Mouse (Mus musculus): ENCODE results near the gene Abhd14a. TPM values are rescaled to one million over a fixed set of nuclear protein-coding genes. Genes with fewer than 3 reads are reported as not detected.

The Abhd14a gene
- polyA plus RNA-seq, 1 experiment from 2014 or later, result 75.0 TPM

DNA sequence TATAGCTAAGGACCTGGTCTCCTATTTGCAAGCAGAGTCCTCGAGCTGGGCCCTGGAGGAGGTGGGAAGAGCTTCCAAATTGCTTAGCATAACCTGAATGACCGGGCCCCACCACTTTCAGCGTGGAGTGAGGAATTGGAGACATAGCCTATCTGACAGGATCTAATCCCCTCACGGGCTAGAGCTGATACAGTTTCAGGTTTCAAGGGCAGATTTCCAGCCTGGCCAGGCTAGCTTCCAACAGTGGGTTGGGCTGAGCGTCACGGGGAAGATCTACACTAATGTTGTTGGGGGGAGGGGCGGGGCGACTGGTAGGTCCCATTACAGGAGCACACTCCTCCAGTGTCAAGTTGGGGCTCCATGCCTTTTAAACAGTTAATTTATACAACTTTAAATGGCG is 3.2 kb upstream of the Abhd14a start:
- no peaks in the 10 kb centered on the region for H3K9me3 ChIP-seq
- 7% methylated on average over 9 of the region's 9 CpGs for WGBS
- no peak for ATAC-seq (ENCODE audit: insufficient number of reproducible peaks, low FRiP score, low TSS enrichment, low read depth)
- H3K9ac ChIP-seq, result no peak overlapping the region
- peak overlapping the region; percentile 17 for H3K4me2 ChIP-seq
- H3K27me3 ChIP-seq, result no peaks in the 10 kb centered on the region
- H3K4me1 ChIP-seq, result peaks cover 89% of the 10 kb centered on the region
- no peaks in the 10 kb centered on the region for H3K36me3 ChIP-seq
- H3K4me3 ChIP-seq, result no peak overlapping the region
- peak overlapping the region; percentile 19; the same call in 1 of the 2 replicates for H3K27ac ChIP-seq

DNA sequence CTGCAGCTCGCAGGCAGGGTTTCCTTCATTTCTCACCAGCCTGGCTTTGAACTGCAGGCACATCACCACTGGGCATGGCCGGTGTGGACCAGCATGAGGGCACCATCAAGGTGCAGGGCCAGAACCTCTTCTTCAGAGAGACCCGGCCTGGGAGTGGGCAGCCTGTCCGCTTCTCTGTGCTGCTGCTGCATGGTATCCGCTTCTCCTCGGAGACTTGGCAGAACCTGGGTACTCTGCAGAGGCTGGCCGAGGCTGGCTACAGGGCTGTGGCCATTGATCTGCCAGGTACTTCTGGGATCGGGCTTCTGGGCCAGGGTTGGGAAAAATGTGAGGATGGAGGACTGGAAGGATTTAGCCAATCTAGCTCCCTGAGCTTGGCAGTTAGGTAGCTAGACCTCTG is 2.5 kb upstream of the Abhd14a start:
- peaks cover 85% of the 10 kb centered on the region for H3K4me1 ChIP-seq
- ATAC-seq (ENCODE audit: insufficient number of reproducible peaks, low FRiP score, low TSS enrichment, low read depth), result no peak
- H3K36me3 ChIP-seq, result peaks cover 3% of the 10 kb centered on the region; the same call in 1 of the 2 replicates
- H3K27ac ChIP-seq, result peak overlapping the region; percentile 19; the same call in 1 of the 2 replicates
- H3K9ac ChIP-seq, result no peak overlapping the region
- WGBS, result 83% methylated on average over 8 of the region's 8 CpGs
- H3K4me3 ChIP-seq, result no peak overlapping the region
- no peaks in the 10 kb centered on the region for H3K27me3 ChIP-seq
- peak overlapping the region; percentile 7; the same call in 1 of the 2 replicates for H3K4me2 ChIP-seq
- no peaks in the 10 kb centered on the region for H3K9me3 ChIP-seq

DNA sequence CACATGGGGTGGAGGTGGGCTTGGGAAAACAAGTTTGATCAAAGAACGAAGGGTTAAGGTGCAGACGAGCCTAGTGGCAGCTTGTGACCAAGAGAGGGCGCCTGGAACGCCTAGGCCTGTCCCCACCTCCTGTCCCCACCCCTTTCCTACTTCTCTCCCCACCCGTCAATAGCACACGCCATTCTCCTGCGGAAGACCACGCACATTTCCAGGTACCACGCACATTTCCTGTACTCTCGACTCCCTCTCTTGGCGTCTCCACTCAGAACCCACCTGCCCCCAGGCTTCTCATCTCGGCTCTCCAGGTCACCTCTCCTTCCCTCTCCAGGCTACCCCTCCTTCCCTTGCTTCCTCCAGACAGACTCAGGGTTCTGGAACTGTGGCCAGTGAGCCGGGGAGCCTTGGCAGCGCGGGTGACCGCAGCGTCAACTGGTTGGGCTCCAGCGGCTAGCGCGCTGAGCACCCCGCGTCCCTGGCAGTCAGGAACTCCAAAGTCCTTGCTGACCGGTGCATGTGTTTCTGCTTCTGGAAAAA is 1.1 kb upstream of the Abhd14a start:
- Histone ChIP-seq H3K27ac (peak overlapping the region; percentile 77), H3K4me3 (peak overlapping the region; percentile 64), H3K27me3 (no peaks in the 10 kb centered on the region), H3K9ac (peak overlapping the region; percentile 51), H3K4me2 (peak overlapping the region; percentile 83), H3K4me1 (peaks cover 77% of the 10 kb centered on the region), H3K9me3 (no peaks in the 10 kb centered on the region), H3K36me3 (peaks cover 3% of the 10 kb centered on the region)
- WGBS, result under 1% methylated on average over 23 of the region's 23 CpGs
- peak; percentile 53; the same call in 1 of the 2 replicates for ATAC-seq (ENCODE audit: insufficient number of reproducible peaks, low FRiP score, low TSS enrichment, low read depth)

DNA sequence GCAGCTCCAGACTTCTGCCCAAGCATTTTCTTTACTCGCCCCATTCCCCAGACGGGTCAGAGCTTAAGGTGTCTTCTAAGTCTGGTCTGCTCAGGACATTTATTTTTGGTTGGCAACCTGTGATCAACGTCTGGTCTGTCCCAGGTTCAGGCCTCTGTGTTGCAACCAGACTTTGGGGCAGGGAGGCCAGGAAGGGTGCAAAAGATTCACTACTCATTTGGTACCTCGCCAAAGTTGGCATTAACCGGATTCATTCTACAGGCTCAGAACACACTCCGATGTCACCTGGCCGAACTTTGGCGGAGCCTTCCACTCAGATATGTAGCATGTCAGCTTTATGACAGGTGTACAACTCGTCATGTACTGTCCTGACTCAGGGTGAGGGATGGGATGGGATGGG is 473 bp upstream of the Abhd14a start:
- Histone ChIP-seq H3K4me2 (peak overlapping the region; percentile 83), H3K4me1 (peaks cover 72% of the 10 kb centered on the region), H3K9ac (no peak overlapping the region), H3K27ac (peak overlapping the region; percentile 77), H3K9me3 (no peaks in the 10 kb centered on the region), H3K27me3 (no peaks in the 10 kb centered on the region), H3K4me3 (peak overlapping the region; percentile 64), H3K36me3 (peaks cover 3% of the 10 kb centered on the region)
- no peak for ATAC-seq (ENCODE audit: insufficient number of reproducible peaks, low FRiP score, low TSS enrichment, low read depth)
- 38% methylated on average over 9 of the region's 9 CpGs for WGBS

DNA sequence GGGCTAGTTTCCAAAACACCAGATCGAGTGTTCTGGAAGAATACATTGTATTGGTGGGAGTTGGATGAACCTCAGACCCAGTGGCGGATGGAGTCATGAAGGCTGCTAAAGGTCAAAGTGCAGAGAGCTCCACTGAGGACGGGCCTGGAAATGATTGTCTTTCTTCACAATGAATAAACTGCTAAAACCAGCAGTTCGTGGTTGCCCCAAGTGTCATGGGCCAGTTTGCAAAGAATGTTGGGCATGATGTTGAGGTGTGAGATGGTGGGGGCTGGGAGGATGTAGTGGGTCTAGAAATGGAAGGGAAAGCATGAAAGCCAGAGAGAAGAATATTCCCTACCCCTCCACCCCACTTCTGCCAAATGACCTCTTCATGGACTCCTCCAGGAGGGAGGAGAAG is 2.6 kb downstream of the Abhd14a start:
- H3K4me1 ChIP-seq, result peaks cover 41% of the 10 kb centered on the region
- H3K36me3 ChIP-seq, result peaks cover 17% of the 10 kb centered on the region
- no peaks in the 10 kb centered on the region for H3K9me3 ChIP-seq
- H3K4me2 ChIP-seq, result no peak overlapping the region
- 71% methylated on average over 4 of the region's 4 CpGs for WGBS
- no peak overlapping the region for H3K4me3 ChIP-seq
- H3K27ac ChIP-seq, result no peak overlapping the region
- H3K9ac ChIP-seq, result no peak overlapping the region
- no peaks in the 10 kb centered on the region for H3K27me3 ChIP-seq
- ATAC-seq (ENCODE audit: insufficient number of reproducible peaks, low FRiP score, low TSS enrichment, low read depth), result no peak

DNA sequence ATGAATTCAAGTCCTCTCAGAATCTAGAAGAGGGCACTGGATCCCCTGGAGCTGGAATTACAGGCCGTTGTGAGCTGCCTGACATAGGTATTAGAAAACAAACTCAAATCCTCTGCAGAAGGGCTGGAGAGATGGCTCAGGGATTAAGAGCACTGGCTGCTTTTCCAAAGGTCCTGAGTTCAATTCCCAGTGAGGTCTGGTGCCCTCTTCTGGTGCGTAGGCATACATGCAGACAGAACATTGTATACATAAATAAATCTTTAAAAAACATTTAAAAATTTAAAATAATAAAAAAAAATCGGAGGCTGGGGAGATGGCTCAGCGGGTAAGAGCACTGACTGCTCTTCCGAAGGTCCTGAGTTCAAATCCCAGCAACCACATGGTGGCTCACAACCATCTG is 4.8 kb downstream of the Abhd14a start:
- no peak overlapping the region for H3K9ac ChIP-seq
- H3K27ac ChIP-seq, result no peak overlapping the region
- no peak overlapping the region for H3K4me3 ChIP-seq
- peaks cover 29% of the 10 kb centered on the region for H3K4me1 ChIP-seq
- ATAC-seq (ENCODE audit: insufficient number of reproducible peaks, low FRiP score, low TSS enrichment, low read depth), result no peak
- H3K27me3 ChIP-seq, result no peaks in the 10 kb centered on the region
- no peaks in the 10 kb centered on the region for H3K9me3 ChIP-seq
- 79% methylated on average over 5 of the region's 5 CpGs for WGBS
- peaks cover 18% of the 10 kb centered on the region for H3K36me3 ChIP-seq
- no peak overlapping the region for H3K4me2 ChIP-seq

DNA sequence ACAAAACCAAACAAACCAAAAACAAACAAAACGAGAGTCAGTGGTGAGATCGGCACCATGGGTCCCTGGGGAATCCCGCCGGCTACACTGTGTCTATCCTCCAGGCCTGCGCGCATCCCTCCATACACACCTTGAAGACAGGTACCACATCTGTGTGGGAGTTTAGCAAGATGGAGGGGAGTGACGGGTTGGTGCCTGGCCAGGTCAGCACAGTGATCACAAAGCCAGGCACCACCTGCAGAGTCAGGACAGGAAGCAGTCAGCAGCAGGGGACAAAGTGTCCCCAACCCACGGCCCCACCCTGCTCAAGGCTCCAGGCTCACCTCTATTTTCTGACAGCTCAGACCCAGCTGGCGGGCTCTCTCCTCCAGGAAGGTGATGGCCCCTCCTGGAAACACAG is 10.9 kb downstream of the Abhd14a start:
- Histone ChIP-seq H3K4me1 (peaks cover 28% of the 10 kb centered on the region), H3K27me3 (no peaks in the 10 kb centered on the region), H3K27ac (no peak overlapping the region), H3K36me3 (peaks cover 52% of the 10 kb centered on the region), H3K9ac (no peak overlapping the region), H3K4me3 (no peak overlapping the region), H3K9me3 (no peaks in the 10 kb centered on the region), H3K4me2 (no peak overlapping the region)
- ATAC-seq (ENCODE audit: insufficient number of reproducible peaks, low FRiP score, low TSS enrichment, low read depth), result no peak
- WGBS, result 79% methylated on average over 9 of the region's 9 CpGs

DNA sequence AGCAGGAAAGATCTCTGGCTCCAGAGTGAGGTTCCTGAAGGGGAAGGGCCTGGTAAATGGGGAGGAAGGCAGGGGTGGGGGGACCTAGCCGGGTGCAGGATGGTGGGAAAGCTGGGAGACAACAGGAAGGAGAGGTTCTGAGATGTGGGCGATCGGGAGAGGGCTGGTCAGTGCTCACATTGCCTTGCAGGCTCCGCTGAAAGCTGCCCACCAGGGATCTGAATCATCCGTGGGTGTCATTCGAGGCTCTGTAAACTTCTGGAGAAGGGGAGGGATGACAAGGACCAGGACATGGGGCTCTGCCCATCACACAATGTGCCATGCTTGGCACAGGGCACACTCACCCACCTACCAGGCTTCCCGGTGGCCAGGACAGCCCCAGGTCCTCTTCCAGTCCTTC is 14.1 kb downstream of the Abhd14a start:
- Histone ChIP-seq H3K36me3 (peaks cover 46% of the 10 kb centered on the region), H3K9me3 (no peaks in the 10 kb centered on the region), H3K27ac (no peak overlapping the region; the same call in 1 of the 2 replicates), H3K9ac (no peak overlapping the region), H3K4me2 (no peak overlapping the region), H3K4me3 (no peak overlapping the region), H3K4me1 (peaks cover 35% of the 10 kb centered on the region), H3K27me3 (no peaks in the 10 kb centered on the region)
- no peak for ATAC-seq (ENCODE audit: insufficient number of reproducible peaks, low FRiP score, low TSS enrichment, low read depth)
- WGBS, result 66% methylated on average over 7 of the region's 7 CpGs

DNA sequence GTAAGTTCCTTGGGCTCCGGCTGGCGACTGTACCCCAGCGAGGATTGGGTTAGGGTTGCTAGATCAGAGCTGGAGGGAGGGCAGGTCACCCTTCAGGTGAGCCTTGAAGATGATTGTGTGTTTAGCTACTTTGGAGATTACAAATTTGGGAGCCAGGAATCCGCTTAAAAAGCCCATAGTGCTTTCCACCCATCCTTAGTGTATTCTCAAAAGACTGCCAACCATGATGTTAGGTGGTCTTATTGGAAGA is 17.5 kb downstream of the Abhd14a start:
- under 1% methylated on average over 4 of the region's 4 CpGs for WGBS
- H3K9me3 ChIP-seq, result no peaks in the 10 kb centered on the region
- H3K4me3 ChIP-seq, result peak overlapping the region; percentile 76
- H3K27me3 ChIP-seq, result no peaks in the 10 kb centered on the region
- no peak for ATAC-seq (ENCODE audit: insufficient number of reproducible peaks, low FRiP score, low TSS enrichment, low read depth)
- peak overlapping the region; percentile 91 for H3K9ac ChIP-seq
- H3K36me3 ChIP-seq, result peaks cover 40% of the 10 kb centered on the region
- peak overlapping the region; percentile 96 for H3K27ac ChIP-seq
- peak overlapping the region; percentile 74 for H3K4me2 ChIP-seq
- H3K4me1 ChIP-seq, result peaks cover 19% of the 10 kb centered on the region

DNA sequence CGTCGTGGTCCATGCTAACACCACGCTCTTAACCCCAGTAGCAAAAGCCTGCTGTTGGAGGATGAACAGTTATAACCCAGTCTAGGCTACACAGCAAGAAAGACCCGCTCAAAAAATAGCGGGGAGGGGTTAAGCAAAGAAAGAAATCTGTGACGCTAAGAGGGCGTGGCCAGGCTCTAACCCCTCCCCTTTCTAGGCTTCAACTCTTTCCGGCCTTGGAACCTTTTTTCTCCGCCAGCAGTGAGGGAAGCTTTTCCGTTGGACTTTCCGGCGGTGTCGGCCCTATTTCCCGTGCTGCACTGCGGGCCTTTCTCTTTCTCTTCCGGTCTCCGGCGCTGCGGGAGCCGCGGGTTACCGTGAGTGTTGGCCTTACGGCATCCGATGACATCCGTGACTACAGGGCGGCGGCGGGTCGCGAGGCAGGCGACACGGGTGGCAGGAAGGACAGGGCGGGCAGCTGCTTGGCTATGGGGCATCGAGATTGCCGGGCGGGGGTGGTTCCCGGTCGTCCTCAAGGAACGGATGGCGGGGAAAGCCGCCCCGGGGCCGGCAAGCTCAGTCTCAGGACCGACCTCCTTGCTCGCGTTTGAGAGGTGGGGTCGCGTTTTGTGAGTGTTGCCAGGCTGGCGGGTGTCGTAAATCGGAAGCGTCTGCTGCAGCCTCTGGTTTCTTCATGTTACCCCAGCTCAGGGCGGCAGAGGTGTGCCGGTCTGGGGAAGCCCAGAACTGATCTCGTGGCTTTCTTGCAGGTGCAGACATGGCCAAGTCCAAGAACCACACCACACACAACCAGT is 18.1 kb downstream of the Abhd14a start, which contains the start of gene Rpl29:
Gene Rpl29 (plus strand): TSS at position 234 of the 794 bp plus-strand sequence.
- Histone ChIP-seq H3K27ac (peak within 1 kb of the TSS; percentile 96), H3K4me3 (peak within 1 kb of the TSS; percentile 76), H3K4me2 (peak within 1 kb of the TSS; percentile 74), H3K9me3 (no peaks in the 10 kb centered on the region), H3K27me3 (no peaks in the 10 kb centered on the region), H3K4me1 (peaks cover 18% of the 10 kb centered on the region), H3K9ac (peak within 1 kb of the TSS; percentile 91), H3K36me3 (peaks cover 36% of the 10 kb centered on the region)
- WGBS, result under 1% methylated on average over 55 of the region's 55 CpGs
- peak; percentile 87 for ATAC-seq (ENCODE audit: insufficient number of reproducible peaks, low FRiP score, low TSS enrichment, low read depth)

DNA sequence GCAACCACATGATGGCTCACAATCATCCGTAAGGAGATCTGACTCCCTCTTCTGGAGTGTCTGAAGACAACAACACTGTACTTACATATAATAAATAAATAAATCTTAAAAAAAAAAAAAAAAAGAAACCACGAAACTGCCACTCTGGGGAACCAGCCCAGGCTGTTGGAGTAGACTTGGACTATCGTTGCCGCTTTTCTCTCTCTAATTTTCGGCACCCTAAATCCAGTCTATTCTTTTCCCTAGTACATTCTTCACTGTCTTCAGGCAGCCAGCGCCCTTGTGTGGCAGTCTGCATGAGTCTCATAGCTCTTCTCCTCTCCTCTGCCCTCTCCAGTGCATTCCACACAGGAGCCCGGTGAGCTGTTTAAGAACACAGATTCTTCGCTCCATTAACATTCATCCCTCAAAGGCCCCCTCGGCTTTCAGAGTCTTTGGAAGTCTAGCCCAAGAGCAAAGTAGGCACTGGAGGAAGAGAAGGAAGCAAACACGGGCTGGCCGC is 18.7 kb downstream of the Abhd14a start:
- peak; percentile 37 for ATAC-seq (ENCODE audit: insufficient number of reproducible peaks, low FRiP score, low TSS enrichment, low read depth)
- peak overlapping the region; percentile 37 for H3K9ac ChIP-seq
- peaks cover 18% of the 10 kb centered on the region for H3K4me1 ChIP-seq
- WGBS, result 16% methylated on average over 11 of the region's 11 CpGs
- no peaks in the 10 kb centered on the region for H3K9me3 ChIP-seq
- H3K4me3 ChIP-seq, result peak overlapping the region; percentile 76
- peak overlapping the region; percentile 74 for H3K4me2 ChIP-seq
- H3K36me3 ChIP-seq, result peaks cover 30% of the 10 kb centered on the region
- H3K27me3 ChIP-seq, result no peaks in the 10 kb centered on the region
- H3K27ac ChIP-seq, result peak overlapping the region; percentile 96

DNA sequence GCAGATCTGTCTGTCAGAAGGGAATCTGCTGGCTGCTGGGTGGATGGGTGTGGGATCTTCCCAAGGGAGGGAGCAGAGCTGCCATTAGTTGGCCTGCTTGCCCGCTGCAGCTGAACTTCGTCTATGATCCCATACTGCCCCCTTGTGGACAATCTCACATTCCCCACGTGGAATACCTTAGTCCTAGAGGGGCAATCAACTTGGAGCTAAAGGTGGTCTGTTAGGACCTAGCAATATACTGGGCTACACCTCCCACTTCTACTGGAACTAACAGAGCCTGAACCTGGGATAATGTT is 25.7 kb downstream of the Abhd14a start:
- Histone ChIP-seq H3K4me3 (no peak overlapping the region), H3K9me3 (no peaks in the 10 kb centered on the region), H3K27me3 (no peaks in the 10 kb centered on the region), H3K27ac (peak overlapping the region; percentile 23; the same call in 1 of the 2 replicates), H3K4me2 (peak overlapping the region; percentile 38), H3K36me3 (no peaks in the 10 kb centered on the region), H3K4me1 (peaks cover 50% of the 10 kb centered on the region), H3K9ac (no peak overlapping the region)
- WGBS, result 0% methylated on average over 3 of the region's 3 CpGs
- peak; percentile 68 for ATAC-seq (ENCODE audit: insufficient number of reproducible peaks, low FRiP score, low TSS enrichment, low read depth)

Data from limb, embryonic 15.5 days (tissue).